Mouse (Mus musculus) E14TG2a.4 (cell line): ENCODE measurements around the gene Gm19402.
"Not testable (repeated sequence)": the region's sequence is repeated elsewhere in the genome, so short reads cannot be mapped to it uniquely, and the experiment has no call there.

Source experiments
- H3K27me3 ChIP-seq: 2 replicates; pipeline ENCODE4 v1.6.1; 2014; ENCODE audit warnings: low read length, control low read depth; ENCODE audit not compliant: insufficient read depth
- H3K36me3 ChIP-seq: 2 replicates; pipeline ENCODE4 v1.6.1; 2014; ENCODE audit warnings: low read length, control low read depth; ENCODE audit not compliant: insufficient read depth
- H3K4me1 ChIP-seq: replicated peaks from 2 replicates; pipeline ENCODE4 v1.6.1; 2014; ENCODE audit warnings: low read depth, low read length, control low read depth
- H3K4me3 ChIP-seq: replicated peaks from 2 replicates; pipeline ENCODE4 v1.5.1; 2014; ENCODE audit warnings: mild to moderate bottlenecking, low read length
- H3K9me3 ChIP-seq: 2 replicates; pipeline ENCODE4 v1.6.1; 2014; ENCODE audit warnings: low read length, control low read depth
- CTCF ChIP-seq: conservative IDR thresholded peaks from 2 replicates; pipeline ENCODE4 v1.5.1; 2014; ENCODE audit warnings: low read length
- NANOG ChIP-seq: IDR thresholded peaks from 2 replicates; pipeline ENCODE4 v1.6.1; 2014; ENCODE audit warnings: borderline replicate concordance, low read length, mixed read lengths
- POU5F1 ChIP-seq: IDR thresholded peaks from 2 replicates; pipeline ENCODE4 v1.6.1; 2014; ENCODE audit warnings: low read length, borderline replicate concordance

The Gm19402 gene

DNA sequence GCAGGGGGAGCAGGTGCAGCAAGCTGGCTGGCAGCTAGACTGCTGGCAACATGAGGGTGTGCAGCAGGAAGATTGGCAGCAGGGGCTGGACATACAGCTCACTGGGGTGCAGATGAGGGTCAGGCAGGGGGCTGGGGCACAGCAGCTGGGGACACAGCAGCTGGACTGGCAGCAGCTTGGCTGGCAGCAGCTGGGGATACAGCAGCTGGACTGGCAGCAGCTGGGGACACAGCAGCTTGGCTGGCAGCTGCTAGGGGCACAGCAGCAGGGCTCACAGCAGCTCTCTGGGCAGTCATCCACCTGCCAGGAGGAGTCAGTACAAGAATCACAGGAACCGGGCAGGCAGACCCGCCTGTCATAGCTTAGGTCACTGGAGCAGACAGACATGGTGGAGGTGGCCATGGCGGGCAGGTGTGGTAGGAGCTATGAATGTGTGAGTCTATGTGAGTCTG lies at the start of gene Gm19402:
Gm19402 (minus strand) TSS at position 402 of the 452 bp plus-strand sequence.
- H3K27me3 ChIP-seq, result peaks cover 27% of the 10 kb centered on the region
- H3K36me3 ChIP-seq, H3K4me3 ChIP-seq, H3K9me3 ChIP-seq: not testable (repeated sequence)
- peaks cover 36% of the 10 kb centered on the region for H3K4me1 ChIP-seq

DNA sequence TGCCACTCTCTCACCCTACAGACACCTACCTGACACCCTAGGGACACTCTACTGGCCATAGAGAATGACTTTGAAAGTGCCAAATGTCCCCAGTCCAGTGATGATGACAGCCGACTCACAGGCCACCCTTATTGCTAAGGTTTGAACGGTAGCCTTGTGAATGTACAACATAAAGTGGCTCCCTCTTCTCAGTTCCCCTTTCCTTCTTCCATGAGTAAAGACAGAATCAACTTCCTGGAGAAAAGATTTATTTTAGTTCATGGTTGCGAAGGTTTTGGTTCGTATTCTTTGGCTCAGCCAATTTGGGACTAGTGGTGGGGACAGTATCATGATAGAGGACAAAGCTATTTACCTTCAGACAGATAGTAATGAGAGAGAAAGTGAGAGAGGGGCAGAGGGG lies 48.4 kb upstream of the Gm19402 start:
- TF ChIP-seq NANOG (no peak), CTCF (no peak), POU5F1 (no peak)
- Histone ChIP-seq H3K4me3 (no peak overlapping the region), H3K4me1 (no peaks in the 10 kb centered on the region), H3K9me3 (peaks cover 8% of the 10 kb centered on the region), H3K27me3 (0 out of 2 replicates have a peak, but pooled peaks cover 3% of the 10 kb centered on the region), H3K36me3 (no peaks in the 10 kb centered on the region)

DNA sequence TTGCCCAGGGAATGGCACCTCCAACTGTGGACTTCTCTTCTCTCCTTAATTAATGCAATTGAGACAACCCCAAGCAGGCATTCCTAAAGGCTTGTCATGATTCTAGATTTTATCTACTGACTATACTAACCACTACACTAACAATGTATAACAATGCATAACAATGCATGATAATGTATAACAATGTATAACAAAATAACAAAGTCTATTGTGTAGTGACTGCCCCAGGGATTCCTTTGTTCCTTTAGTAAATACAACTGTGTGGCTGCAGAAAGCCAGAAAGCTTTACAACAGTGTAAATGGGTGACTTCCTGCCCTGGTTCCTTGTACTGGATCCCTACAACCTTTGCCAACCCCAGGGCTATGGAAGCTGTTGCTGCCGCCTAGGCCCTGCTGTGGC lies 45.4 kb upstream of the Gm19402 start:
- 0 out of 2 replicates have a peak, but pooled peaks cover 3% of the 10 kb centered on the region for H3K27me3 ChIP-seq
- H3K9me3 ChIP-seq, result peaks cover 8% of the 10 kb centered on the region
- no peak overlapping the region for H3K4me3 ChIP-seq
- no peaks in the 10 kb centered on the region for H3K4me1 ChIP-seq
- no peaks in the 10 kb centered on the region for H3K36me3 ChIP-seq
- TF ChIP-seq POU5F1, result peak; percentile 42; the same call in 1 of the 2 replicates
- peak; percentile 60; the same call in 1 of the 2 replicates for TF ChIP-seq NANOG
- no peak for TF ChIP-seq CTCF

DNA sequence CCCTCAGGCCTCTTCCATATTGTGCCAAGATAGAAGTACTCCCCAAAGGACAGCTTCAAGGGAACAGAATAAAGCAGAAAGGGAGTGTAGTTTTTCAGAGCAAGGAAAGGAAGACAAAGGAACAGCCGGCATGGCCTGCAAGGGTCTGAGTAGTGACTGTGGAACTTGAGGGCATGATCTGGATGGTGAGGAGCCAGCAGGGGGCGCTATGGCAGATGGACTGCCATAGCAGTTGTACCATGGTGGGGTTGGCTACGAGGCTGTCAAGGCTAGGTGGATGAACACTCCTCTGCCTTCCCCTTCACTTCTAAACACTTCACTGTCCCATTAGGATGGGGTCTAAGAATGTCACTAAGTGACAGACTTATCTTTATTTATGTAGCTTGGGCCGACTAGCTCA lies 38.7 kb upstream of the Gm19402 start:
- H3K36me3 ChIP-seq, result no peaks in the 10 kb centered on the region
- peak; percentile 47 for TF ChIP-seq CTCF
- TF ChIP-seq NANOG, result no peak
- H3K4me3 ChIP-seq, result no peak overlapping the region
- no peaks in the 10 kb centered on the region for H3K9me3 ChIP-seq
- H3K27me3 ChIP-seq, result no peaks in the 10 kb centered on the region
- H3K4me1 ChIP-seq, result no peaks in the 10 kb centered on the region

DNA sequence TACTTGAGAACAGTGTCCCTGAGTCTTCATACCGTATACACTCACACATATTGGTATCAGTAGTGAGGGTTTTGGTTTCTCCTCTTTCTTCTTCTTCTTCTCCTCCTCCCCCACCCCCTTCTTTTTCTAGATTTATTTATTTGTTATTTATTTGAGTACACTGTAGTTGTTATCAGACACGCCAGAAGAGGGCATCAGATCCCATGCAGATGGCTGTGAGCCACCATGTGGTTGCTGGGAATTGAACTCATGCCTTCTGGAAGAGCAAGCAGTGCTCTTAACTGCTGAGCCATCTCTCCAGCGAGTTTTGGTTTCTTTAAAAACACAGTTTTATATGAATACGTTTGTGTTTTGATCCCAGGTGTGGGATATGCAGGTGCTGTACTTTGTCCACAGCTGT lies 37.7 kb upstream of the Gm19402 start:
- Histone ChIP-seq H3K36me3 (no peaks in the 10 kb centered on the region), H3K27me3 (no peaks in the 10 kb centered on the region), H3K4me3 (no peak overlapping the region), H3K4me1 (no peaks in the 10 kb centered on the region), H3K9me3 (no peaks in the 10 kb centered on the region)
- TF ChIP-seq POU5F1 (no peak), CTCF (no peak), NANOG (no peak)

DNA sequence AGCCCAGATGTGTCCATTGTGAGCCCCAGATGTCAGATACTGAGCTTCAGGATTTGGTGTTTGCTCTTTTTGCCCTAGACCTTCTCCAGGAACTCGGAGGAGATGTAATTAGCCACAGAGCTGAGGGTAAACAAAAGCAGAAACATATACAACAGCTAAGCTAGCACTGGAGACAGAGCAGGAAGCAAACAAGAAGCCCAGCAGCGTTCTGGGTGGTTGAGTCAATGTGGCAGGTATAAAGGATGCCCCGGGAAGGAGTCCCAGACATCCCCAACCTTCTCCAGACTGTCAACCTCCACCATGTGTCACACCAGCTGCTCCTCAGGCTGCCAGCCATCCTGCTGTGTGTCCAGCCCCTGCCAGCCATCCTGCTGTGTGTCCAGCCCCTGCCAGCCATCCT lies 35.6 kb upstream of the Gm19402 start, which contains the start of gene Gm10100:
Gm10100 (plus strand) TSS at position 301 of the 400 bp plus-strand sequence.
- Histone ChIP-seq H3K27me3 (no peaks in the 10 kb centered on the region), H3K4me1 (no peaks in the 10 kb centered on the region), H3K4me3 (no peak within 1 kb of the TSS), H3K36me3 (no peaks in the 10 kb centered on the region), H3K9me3 (no peaks in the 10 kb centered on the region)
- no peak for TF ChIP-seq POU5F1
- TF ChIP-seq CTCF, result no peak
- TF ChIP-seq NANOG, result no peak

DNA sequence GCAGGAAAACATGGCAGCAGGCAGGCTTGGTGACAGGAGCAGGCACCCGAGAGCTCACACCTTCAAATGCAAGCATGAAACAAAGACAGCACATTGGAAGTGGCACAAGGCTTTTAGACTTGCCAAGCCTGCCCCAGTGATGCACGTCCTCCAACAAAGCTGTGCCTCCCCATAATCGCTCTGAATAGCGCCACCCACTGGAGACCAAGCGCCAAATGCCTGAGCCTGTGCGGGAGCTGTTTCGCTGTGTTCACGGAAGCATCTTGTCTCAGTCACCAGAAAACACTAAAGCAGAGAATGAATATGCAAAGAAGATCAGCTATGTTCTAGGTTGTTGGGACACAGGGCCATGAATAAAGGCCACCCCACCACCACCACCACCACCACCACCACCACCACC lies 34.3 kb upstream of the Gm19402 start:
- no peaks in the 10 kb centered on the region for H3K4me1 ChIP-seq
- H3K9me3 ChIP-seq, result peaks cover 6% of the 10 kb centered on the region; the same call in 1 of the 2 replicates
- H3K4me3 ChIP-seq, result no peak overlapping the region
- TF ChIP-seq NANOG (no peak), CTCF (peak; percentile 62), POU5F1 (no peak)
- no peaks in the 10 kb centered on the region for H3K27me3 ChIP-seq
- no peaks in the 10 kb centered on the region for H3K36me3 ChIP-seq

DNA sequence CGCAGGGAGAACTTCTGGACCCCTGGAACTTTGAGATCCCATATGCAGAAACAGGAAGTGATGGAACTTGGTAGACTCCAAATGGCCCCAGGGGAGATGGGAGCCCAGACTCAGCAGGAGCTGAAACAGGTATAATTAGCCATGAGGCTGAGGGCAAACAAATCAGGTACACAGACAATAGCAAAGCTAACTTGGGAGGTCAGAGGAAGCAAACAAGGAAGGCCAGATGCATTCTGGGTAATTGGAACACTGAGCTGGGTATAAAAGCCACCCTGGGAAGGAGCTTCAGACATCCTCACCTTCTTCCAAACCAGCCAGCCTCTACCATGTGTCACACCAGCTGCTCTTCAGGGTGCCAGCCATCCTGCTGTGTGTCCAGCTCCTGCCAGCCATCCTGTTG lies 29.7 kb upstream of the Gm19402 start, which contains the start of gene Krtap12-1:
Krtap12-1 (plus strand) TSS at position 301 of the 400 bp plus-strand sequence.
- not testable (repeated sequence) for H3K4me1 ChIP-seq, H3K4me3 ChIP-seq, H3K9me3 ChIP-seq, H3K36me3 ChIP-seq, H3K27me3 ChIP-seq

DNA sequence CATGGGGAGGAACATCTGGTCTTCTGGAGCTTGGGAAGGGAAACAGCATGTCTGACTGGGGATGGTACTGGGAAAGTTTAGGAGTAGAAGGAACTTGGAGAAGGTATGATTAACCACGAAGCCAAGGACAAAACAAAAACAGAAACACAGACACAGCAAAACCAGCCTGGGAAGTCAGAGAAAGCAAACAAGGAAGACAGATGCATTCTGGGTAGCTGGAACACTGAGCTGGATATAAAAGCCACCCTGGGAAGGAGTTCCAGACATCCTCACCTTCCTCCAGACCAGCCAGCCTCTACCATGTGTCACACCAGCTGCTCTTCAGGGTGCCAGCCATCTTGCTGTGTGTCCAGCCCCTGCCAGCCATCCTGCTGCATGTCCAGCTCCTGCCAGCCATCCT lies 24.9 kb upstream of the Gm19402 start, which contains the start of gene Gm10142:
Gm10142 (plus strand) TSS at position 301 of the 400 bp plus-strand sequence.
- no peak within 1 kb of the TSS for H3K4me3 ChIP-seq
- H3K4me1 ChIP-seq, result no peaks in the 10 kb centered on the region
- no peaks in the 10 kb centered on the region for H3K27me3 ChIP-seq
- H3K36me3 ChIP-seq, result no peaks in the 10 kb centered on the region
- TF ChIP-seq POU5F1 (no peak), CTCF (no peak), NANOG (no peak)
- peaks cover 8% of the 10 kb centered on the region; the same call in 1 of the 2 replicates for H3K9me3 ChIP-seq
